Mouse (Mus musculus): Measurements from ENCODE around the gene Rhbdl1. TPM values are rescaled to one million over a fixed set of nuclear protein-coding genes. Genes with fewer than 3 reads are reported as not detected.

Gene Rhbdl1
- total RNA-seq, 2 experiments from 2014 or later: 85.8 to 89.7 TPM

Small RNAs within 50 kb of the gene (microRNA-seq; reads per million reads assigned to microRNA genes)
- gene Mir3082: 2.7 to 3.2 reads per million in 2 experiments

Other genes with a start within 250 kb of the Rhbdl1 start
- 100 to 1,000 TPM; 125 to 154 TPM for gene Gng13, start 120.1 kb downstream of the Rhbdl1 start, total RNA-seq (2021)
- gene Chtf18, start 109.9 kb downstream of the Rhbdl1 start, total RNA-seq (2021): 1 to 10 TPM; 1.9 to 4.3 TPM
- 10 to 100 TPM; 34.2 to 35.5 TPM for gene Rpusd1, start 109.6 kb downstream of the Rhbdl1 start, total RNA-seq (2021)
- gene Mslnl, start 101.3 kb downstream of the Rhbdl1 start, total RNA-seq (2021): not detected
- gene Msln, start 82.9 kb downstream of the Rhbdl1 start, total RNA-seq (2021): 1 to 10 TPM; 6.2 to 6.5 TPM
- 10 to 100 TPM; 28.8 to 32.8 TPM for gene Narfl, start 63.5 kb downstream of the Rhbdl1 start, total RNA-seq (2021)
- 100 to 1,000 TPM; 127 to 140 TPM for gene Haghl, start 51.6 kb downstream of the Rhbdl1 start, total RNA-seq (2021)
- gene Ccdc78, start 50.7 kb downstream of the Rhbdl1 start, total RNA-seq (2021): not detected
- gene Fam173a, start 44.4 kb downstream of the Rhbdl1 start, total RNA-seq (2021): 10 to 100 TPM; 82.7 to 87.4 TPM
- gene AC134908.4, start 41.6 kb downstream of the Rhbdl1 start, total RNA-seq (2021): not detected
- 10 to 100 TPM; 73.5 to 84.2 TPM for gene Metrn, start 40.2 kb downstream of the Rhbdl1 start, total RNA-seq (2021)
- gene Fbxl16, start 28.2 kb downstream of the Rhbdl1 start, total RNA-seq (2021): 100 to 1,000 TPM; 460 to 479 TPM
- 10 to 100 TPM; 22.3 to 23.3 TPM for gene Wdr24, start 13.7 kb downstream of the Rhbdl1 start, total RNA-seq (2021)
- gene Jmjd8, start 8.4 kb downstream of the Rhbdl1 start, total RNA-seq (2021): 10 to 100 TPM; 59.1 to 59.6 TPM
- 100 to 1,000 TPM; 160 to 166 TPM for gene Stub1, start 3.9 kb downstream of the Rhbdl1 start, total RNA-seq (2021)
- gene Gm20683, start 4.5 kb upstream of the Rhbdl1 start, total RNA-seq (2021): 10 to 100 TPM; 29.0 to 29.5 TPM
- gene Rhot2, start 7.6 kb upstream of the Rhbdl1 start, total RNA-seq (2021): 10 to 100 TPM; 81.9 to 84.9 TPM
- gene Wdr90, start 24.2 kb upstream of the Rhbdl1 start, total RNA-seq (2021): 10 to 100 TPM; 34.2 to 37.9 TPM
- 10 to 100 TPM; 25.5 to 31.6 TPM for gene Mcrip2, start 31.5 kb upstream of the Rhbdl1 start, total RNA-seq (2021)
- gene Mettl26, start 37.8 kb upstream of the Rhbdl1 start, total RNA-seq (2021): 10 to 100 TPM; 37.6 to 40.3 TPM
- gene Wfikkn1, start 43.6 kb upstream of the Rhbdl1 start, total RNA-seq (2021): 1 to 10 TPM; 1.1 to 1.8 TPM
- 10 to 100 TPM; 53.7 to 57.3 TPM for gene Rab40c, start 82.4 kb upstream of the Rhbdl1 start, total RNA-seq (2021)
- 100 to 1,000 TPM; 138 to 145 TPM for gene Pigq, start 107.6 kb upstream of the Rhbdl1 start, total RNA-seq (2021)
- not detected for gene Nhlrc4, start 107.7 kb upstream of the Rhbdl1 start, total RNA-seq (2021)
- under 1 TPM in 1 of 2 experiments, not detected in 1; 0.13 TPM for gene A930017K11Rik, start 115.3 kb upstream of the Rhbdl1 start, total RNA-seq (2021)
- gene Capn15, start 148.5 kb upstream of the Rhbdl1 start, total RNA-seq (2021): 10 to 100 TPM; 46.5 to 50.0 TPM
- 10 to 100 TPM; 80.5 to 85.2 TPM for gene Rab11fip3, start 232.3 kb upstream of the Rhbdl1 start, total RNA-seq (2021)